Comparison of ENCODE assay signal across 8 mouse cellular contexts in genomic region chr5:111724713-111725112, GRCm38 (mm10). TPM values are rescaled to one million over a fixed set of nuclear protein-coding genes. Genes with fewer than 3 reads are reported as not detected.
DNase-seq lines count a peak whose midpoint lies in the region; ATAC-seq and TF ChIP-seq lines count a peak whose summit lies in the region.
"Had no signal": no experiment of that assay in that cellular context is flagged by ENCODE, and none has a peak within 500 bp of the region (broad histone marks: within the 10 kb centered on the region; RNA-seq: fewer than 3 reads in every experiment).

No protein-coding gene starts in this region.

- no peak for TF ChIP-seq CTCF in lung, postnatal 0 days (IDR thresholded peaks at IDR 0.05)

- H3K27me3 ChIP-seq in forebrain, embryonic 11.5 days (ENCODE audit: control insufficient read depth, insufficient read depth, low read length), result no peaks in the 10 kb centered on the region
- no peaks in the 10 kb centered on the region for H3K27me3 ChIP-seq in lung, postnatal 0 days (replicated peaks; ENCODE audit: insufficient read depth, low read length)

- H3K4me1 ChIP-seq in forebrain, embryonic 11.5 days (replicated peaks; ENCODE audit: control insufficient read depth, insufficient read depth, low read length), result peaks cover 14% of the 10 kb centered on the region
- H3K4me1 ChIP-seq in lung, postnatal 0 days (ENCODE audit: insufficient read depth, low read depth, low read length), result no peaks in the 10 kb centered on the region

- TF ChIP-seq EP300 in lung, postnatal 0 days (IDR thresholded peaks at IDR 0.05), result no peak

- peak; percentile 83 for ATAC-seq in forebrain, embryonic 11.5 days (replicated peaks; ENCODE audit: low FRiP score)
- ATAC-seq in lung, postnatal 0 days, result no peak

- H3K36me3 ChIP-seq in forebrain, embryonic 11.5 days (ENCODE audit: control insufficient read depth, insufficient read depth, low read length), result no peaks in the 10 kb centered on the region; the same call in 1 of the 2 replicates
- no peaks in the 10 kb centered on the region for H3K36me3 ChIP-seq in lung, postnatal 0 days (ENCODE audit: insufficient read depth, low read length)

- H3K9me3 ChIP-seq in forebrain, embryonic 11.5 days (ENCODE audit: control insufficient read depth, low read length), result peaks cover 3% of the 10 kb centered on the region; the same call in 1 of the 2 replicates
- no peaks in the 10 kb centered on the region for H3K9me3 ChIP-seq in lung, postnatal 0 days (ENCODE audit: low read length)

- no peak overlapping the region for H3K4me3 ChIP-seq in forebrain, embryonic 11.5 days (ENCODE audit: low read depth, low read length)
- no peak overlapping the region for H3K4me3 ChIP-seq in lung, postnatal 0 days (ENCODE audit: low read depth, low read length)

- peak overlapping the region; percentile 25 for H3K27ac ChIP-seq in forebrain, embryonic 11.5 days (ENCODE audit: low read depth, low read length)
- no peak overlapping the region for H3K27ac ChIP-seq in lung, postnatal 0 days (ENCODE audit: low read length)

- H3K9ac ChIP-seq in forebrain, embryonic 11.5 days (ENCODE audit: low read length), result no peak overlapping the region
- H3K9ac ChIP-seq in lung, postnatal 0 days (replicated peaks; ENCODE audit: low read depth), result no peak overlapping the region

- H3K4me2 ChIP-seq in forebrain, embryonic 11.5 days (ENCODE audit: low read depth, low read length, severe bottlenecking), result no peak overlapping the region
- H3K4me2 ChIP-seq in lung, postnatal 0 days (replicated peaks; ENCODE audit: low read depth, low read length), result no peak overlapping the region

- 49% methylated on average over 10 of the region's 10 CpGs for whole genome bisulfite sequencing in forebrain, embryonic 11.5 days
- 67% methylated on average over 10 of the region's 10 CpGs for WGBS in lung, postnatal 0 days

- DNase-seq in testis, postnatal 14 days (ENCODE audit: low spot score), result peak; percentile 16
- no peak for DNase-seq in testis, postnatal 10 days (ENCODE audit: low spot score)
- DNase-seq in forebrain, embryonic 11.5 days (ENCODE audit: low spot score), result peak; percentile 69
- peak; percentile 49 to 64 for DNase-seq in layer of hippocampus, postnatal 14 days (ENCODE audit: low spot score in 2 of 2)
- no peak for DNase-seq in lung, postnatal 0 days (ENCODE audit: low spot score)
- no peak for DNase-seq in gastrocnemius, postnatal 10 days
- no peak for DNase-seq in T-cell, adult 2 months (ENCODE audit: low spot score)

RNA-seq across cellular contexts. Expression of gene Gm26897, which starts 9.0 kb away (rescaled TPM):
- not detected in 2 replicates for polyA plus RNA-seq in forebrain, embryonic 11.5 days (2014; fragmentation: Nextera tagmentation; extraction: Ambion mirVana)
- total RNA-seq in layer of hippocampus, postnatal 14 days (2021), result not detected
- polyA plus RNA-seq in lung, postnatal 0 days (2015; fragmentation: Nextera tagmentation; extraction: Ambion mirVana), result not detected in 2 replicates
- total RNA-seq in gastrocnemius, postnatal 10 days (2021), result not detected
- total RNA-seq: left cerebral cortex, adult 8-10 months had no signal

Comparison
In these comparisons a context has a peak if more than half of its experiments do, and no peak if none do; other contexts are left out.
1. DNase-seq: peak in testis, postnatal 14 days (single experiment), forebrain, embryonic 11.5 days (single experiment) and layer of hippocampus, postnatal 14 days (2 of 2); none in testis, postnatal 10 days (single experiment), lung, postnatal 0 days (single experiment), gastrocnemius, postnatal 10 days (single experiment) and T-cell, adult 2 months (single experiment).